Mouse (Mus musculus) frontal cortex, postnatal 36 days (tissue): ENCODE measurements around the gene Fxyd5.

Source experiments
- DNase-seq, 2 experiments: peaks; one replicate each; pipeline ENCODE4 v3.0.0; 2022; ENCODE audit warnings: low spot score in 2 of 2

Gene Fxyd5

DNA sequence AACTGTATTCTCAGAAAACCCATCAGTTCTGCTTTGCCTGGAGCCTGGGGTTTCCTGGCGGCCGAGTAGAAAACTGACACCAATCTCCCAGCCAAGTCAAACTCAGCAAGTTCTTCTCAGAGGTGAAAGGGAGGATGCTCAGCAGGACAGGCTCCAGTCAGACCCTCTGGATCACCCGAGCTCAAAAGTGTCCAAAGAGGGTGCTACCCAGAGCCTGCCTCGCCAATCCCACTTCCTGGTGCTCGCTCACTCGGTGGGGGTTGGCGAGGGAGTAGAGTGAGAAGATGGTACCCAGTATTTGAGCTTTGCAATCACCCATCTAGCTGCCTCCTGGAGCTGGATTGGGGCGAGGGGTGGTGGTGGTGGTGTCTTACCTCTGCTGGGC lies 1.3 kb downstream of the Fxyd5 start:
- no peak for DNase-seq

DNA sequence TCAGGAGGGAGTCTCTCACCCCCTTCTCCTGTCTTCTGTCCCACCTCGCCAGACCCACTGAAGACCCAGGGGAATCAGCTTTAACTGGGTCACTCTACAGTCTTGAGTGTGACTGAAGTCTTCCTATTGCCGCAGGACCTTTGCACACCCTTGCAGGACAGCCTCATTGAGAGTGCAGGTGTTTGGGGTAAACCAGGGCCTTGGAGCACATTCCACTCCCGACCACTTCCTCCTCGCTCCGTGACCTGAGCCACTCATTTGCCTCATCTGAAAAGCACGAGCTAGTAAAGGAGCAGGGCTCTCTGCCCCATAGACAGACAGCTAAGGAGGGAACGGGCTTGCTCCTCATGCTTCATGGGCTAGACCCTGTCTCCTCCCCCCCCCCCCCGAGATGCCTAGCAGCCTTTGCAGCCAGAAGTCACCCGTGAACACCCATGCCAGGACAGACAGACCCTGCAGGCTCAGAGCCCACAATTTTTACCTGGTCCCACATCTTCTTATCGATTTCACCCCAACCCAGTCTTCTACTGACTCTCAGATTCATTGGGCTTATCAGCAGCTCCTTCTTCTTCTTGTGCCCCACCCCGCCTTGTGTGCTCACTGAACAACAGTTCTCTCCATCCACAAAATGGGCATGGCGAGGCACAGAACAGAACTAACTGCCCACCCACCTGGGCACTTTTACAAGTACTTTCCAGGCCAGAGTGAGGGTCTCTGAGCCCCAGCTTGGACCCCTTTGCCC lies 1.8 kb downstream of the Fxyd5 start:
- DNase-seq = no peak

DNA sequence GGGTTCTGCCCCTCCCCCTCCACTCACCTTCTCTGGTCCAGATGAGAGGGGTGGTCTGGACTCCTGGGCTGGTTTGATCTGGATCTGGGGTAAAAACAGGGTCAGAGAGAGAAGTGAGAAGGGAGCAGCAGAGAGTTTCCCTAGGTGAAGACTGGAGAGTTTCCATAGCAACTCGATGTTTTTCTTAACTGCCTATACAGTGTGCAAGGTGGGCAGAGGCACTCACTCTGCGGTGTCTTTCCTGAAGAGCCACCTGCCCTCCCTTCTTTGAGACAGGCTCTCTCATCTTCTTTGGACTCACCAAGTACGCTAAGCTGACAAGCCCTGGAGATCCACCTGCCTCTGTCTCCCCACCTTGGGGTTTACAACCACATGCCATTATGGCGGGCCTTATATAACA lies 3.3 kb downstream of the Fxyd5 start:
- DNase-seq = no peak

DNA sequence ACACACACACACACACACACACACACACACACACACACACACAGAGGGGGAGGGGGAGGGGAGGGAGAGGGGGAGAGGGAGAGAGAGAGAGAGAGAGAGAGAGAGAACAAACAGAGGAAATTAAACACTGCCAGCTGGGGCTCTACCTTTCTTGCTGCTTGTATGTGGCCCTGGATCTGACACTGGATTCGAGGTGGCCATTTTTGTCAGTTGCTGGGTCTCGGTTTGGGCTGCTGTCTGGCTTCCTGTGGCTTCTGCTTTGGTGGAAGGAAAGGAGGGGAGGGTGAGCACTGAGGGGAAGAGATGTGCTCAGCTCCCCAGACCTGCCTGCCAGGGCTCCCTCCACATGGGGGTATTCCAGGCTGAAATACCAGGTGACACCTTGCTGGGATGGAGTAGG lies 4.6 kb downstream of the Fxyd5 start:
- DNase-seq = no peak

GRCm38 (mm10) chr7:31036917-31037316 lies 5.4 kb downstream of the Fxyd5 start:
- DNase-seq = no peak

DNA sequence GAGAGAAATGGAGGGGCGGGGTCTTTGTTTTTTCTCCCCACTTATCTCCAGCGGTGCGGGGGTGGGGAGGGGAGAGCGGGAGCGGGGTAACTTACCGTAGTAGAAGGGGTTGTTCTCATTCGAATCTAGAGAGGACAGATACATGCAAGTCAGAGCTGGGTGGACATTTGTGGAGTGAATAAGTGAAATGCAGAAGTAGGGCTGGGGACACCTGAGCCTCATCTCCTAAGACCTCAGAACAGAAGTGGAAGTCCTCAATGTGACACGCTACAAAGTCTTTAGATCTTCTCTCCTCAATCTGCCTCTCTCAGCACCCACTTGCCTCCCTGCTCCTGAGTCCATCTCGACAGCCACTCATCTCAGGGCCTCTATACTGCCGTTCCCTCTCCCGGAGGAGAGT lies 7.0 kb downstream of the Fxyd5 start:
- DNase-seq = no peak

DNA sequence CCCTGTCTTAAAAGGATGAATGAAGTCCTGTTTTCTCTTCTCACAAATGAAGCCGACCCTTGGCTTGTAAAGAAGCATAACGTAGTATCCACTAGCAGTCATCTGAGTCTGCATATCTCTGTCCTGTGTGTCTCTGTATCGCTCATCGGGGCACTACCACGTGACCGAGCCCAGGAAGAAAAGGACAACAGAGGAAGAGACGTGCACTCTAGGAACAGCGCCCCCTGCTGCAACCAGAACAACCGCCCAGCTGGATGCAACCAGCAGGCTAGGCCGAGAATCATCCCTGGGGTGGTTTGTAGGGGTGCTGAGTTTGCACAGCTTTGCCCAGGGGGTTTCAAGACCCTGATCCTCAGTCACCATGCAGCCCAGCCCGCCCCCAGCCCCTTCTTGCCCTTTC lies 7.5 kb downstream of the Fxyd5 start:
- DNase-seq = no peak

- no peak for DNase-seq
Observed at GRCm38 (mm10) chr7:31033409-31034165, 8.7 kb downstream of the Fxyd5 start.

- DNase-seq = no peak
Observed at GRCm38 (mm10) chr7:31031731-31032130, 10.6 kb downstream of the Fxyd5 start.

GRCm38 (mm10) chr7:31030717-31031116 lies 11.6 kb downstream of the Fxyd5 start:
- no peak for DNase-seq

DNA sequence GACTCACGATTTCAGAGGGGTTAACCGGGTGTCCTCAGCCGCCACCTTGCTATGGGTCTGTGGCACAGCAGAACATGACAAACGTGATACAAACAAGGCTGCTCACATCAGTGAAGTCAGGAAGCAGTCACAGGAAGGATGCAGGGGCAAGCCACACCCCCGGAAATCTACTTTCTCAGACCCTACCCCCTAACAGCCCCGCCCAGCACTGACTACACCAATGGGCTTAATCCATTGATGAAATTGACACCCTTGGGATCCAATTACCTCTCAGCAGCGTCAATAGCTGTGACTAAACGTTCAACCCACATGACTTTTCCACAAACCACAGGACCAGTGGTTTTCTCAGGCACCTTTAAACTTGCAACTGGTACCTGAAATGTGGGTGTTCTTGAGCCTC lies 13.7 kb downstream of the Fxyd5 start:
- DNase-seq = no peak

GRCm38 (mm10) chr7:31017104-31017901 lies 25.0 kb downstream of the Fxyd5 start:
- peak; percentile 72 to 88 for DNase-seq

DNA sequence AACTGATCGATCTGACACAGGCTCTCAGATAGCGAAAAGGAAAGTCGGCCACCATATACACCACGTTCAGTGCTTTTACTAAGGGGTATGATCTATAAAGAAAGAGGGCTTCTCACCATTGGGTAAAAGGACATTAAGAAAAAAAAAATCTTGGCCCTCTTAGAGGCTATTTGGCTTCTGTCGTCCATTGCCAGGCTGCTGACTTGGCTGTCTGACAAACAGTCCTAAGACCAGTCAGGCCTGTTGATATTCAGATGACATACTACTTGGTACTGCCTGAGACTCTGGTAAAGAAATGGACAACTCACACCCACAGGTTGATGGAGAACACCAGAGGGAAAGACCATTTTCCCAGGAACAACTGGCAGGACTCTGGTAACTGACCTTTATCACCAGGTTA lies 29.3 kb downstream of the Fxyd5 start:
- no peak for DNase-seq

GRCm38 (mm10) chr7:31008889-31009288 lies 33.4 kb downstream of the Fxyd5 start:
- no peak for DNase-seq

GRCm38 (mm10) chr7:31008175-31008574 lies 34.1 kb downstream of the Fxyd5 start:
- no peak for DNase-seq

DNA sequence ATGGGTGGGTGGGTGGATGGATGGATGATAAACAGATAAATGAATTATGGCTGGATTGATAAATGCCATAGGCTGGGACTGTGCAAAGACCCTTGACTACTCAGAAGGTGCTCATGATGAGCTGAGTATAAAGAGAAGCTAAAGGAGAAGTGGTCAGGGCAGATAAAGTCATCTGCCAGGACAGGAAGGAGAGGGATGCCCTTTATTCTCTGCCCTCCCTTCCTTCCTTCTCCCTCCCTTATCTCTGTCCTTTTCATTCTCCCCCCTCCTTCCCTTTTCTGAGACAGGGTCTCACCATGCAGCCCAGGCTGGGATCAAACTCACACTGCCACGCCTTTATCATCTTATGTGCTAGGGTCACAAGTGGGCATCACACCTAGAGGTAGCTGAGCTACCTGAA lies 34.5 kb downstream of the Fxyd5 start:
- no peak for DNase-seq

- no peak for DNase-seq
Observed at GRCm38 (mm10) chr7:31002650-31003049, 39.6 kb downstream of the Fxyd5 start.

DNA sequence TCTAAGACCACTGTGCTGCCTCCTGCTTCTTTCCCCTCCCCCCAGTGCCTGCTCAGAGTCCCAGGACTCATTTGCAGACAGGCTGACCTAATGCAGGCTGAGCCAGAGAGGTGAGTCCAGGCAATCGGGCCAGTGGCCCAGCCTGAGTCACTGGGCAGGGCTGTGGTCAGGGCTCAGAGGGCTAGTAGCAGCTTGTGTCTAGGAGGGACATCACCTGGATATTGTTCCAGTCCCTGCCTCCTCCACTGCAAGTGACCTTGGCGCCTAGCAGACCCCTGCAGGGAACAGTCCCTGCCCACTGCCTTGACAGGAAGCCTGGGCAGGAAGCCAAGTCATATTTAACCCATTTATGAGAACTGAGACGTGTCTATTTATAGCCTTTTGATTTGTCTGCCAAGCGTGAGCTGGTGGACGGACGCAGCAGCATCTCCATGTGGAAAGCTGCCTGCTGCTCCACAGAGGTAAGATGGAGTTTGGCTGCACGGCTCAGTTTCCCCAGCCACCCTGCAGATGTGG lies 41.7 kb downstream of the Fxyd5 start:
- DNase-seq = peak; percentile 5 to 26

DNA sequence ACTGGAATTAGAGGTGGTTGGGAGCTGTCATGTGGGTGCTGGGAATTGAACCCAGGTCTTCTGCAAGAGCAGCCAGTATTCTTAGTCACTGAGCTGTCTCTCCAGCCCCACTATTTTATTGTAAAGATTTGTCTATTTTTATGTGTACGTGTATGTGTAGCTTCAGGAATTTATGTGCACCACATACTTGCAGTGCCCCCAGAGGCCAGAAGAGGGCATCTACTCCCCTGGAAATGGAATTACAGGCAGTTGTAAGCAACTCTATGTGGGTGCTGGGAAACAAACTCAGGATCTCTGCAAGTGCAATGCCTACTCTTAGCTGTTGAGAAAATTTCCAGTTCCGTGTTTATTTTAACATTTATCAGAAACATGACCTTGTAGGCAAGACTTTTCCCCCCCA lies 45.8 kb downstream of the Fxyd5 start:
- DNase-seq = no peak

- no peak for DNase-seq
Observed at GRCm38 (mm10) chr7:30993986-30994385, 48.3 kb downstream of the Fxyd5 start.

DNA sequence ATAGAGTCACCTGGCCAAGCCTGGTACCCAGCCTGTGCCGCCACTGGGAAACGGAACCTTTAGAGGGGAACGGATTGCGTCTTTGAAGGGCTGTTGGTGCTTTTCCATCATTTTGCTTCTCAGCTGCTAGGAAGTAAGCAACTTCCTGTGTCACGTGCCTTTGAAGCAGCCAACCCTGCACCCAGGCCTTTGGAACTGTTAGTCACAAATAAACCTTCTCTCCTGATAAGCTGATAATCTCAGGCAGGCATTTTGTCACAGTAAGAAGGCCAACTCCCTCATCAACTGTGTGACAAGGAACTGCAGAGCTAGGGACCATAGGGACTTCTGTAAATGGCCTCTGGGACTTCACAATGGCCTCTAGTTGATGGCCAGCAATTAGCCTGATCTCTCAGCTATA lies 50.1 kb downstream of the Fxyd5 start:
- no peak for DNase-seq

DNA sequence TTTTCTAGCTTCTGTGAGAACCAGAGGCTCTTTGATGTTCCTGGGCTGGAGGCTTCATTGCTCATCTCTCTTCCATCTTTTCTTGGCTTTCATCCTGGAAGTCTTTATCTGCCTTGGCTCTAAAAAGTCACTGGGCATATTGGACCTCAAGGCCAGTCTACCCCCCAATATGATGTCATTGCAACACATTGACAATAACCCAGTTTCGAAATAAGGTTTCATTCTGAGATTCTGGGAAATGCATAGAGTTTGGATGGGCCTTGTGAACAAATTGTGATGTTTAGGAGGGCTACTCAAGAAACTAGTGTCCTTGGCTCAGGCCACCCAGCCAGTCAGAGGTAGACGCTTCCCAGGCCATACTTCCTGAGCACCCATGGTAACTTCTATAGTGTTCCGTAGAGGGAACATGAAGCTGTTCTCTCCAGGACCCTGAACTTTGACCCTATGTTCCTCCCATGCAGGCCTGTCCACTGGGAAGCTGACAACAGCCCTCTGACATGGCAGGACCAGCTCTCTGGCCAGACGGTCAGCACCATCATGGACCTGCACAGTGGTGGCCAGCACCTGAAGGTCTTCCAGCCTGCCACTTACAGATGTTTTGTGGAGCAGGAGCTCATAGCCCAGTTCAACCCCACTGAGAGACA lies 53.6 kb downstream of the Fxyd5 start:
- DNase-seq = no peak
